Mouse (Mus musculus): ENCODE results near the gene Pced1b.

DNA sequence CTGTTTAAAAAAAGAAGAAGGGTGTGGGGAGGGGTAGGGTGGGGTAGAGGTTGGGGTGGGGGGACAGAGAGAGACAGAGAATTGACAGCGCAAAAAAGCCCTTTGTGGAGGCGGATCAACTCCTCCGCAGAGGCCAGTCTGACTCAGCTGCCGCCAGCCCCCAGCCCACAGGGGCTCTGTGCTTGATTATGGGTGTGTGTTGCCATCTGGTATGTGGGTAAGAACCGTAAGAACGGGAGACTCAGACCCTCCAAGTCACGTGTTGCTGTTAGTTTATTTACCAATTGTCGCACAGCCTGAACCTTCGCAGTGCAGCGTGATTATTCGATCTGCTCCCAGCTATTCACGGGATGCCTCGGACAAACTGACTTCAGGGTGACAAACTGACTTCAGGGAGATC lies 41.8 kb downstream of the Pced1b start:
- TF ChIP-seq CTCF (IDR thresholded peaks at IDR 0.05; ENCODE audit: extremely low read depth, insufficient read length, insufficient replicate concordance, low read depth, low read length) (no peak), POLR2A (IDR thresholded peaks at IDR 0.05; ENCODE audit: low read depth, low read length) (no peak)

Data from small intestine, adult 2 months (tissue).